Mouse (Mus musculus): ENCODE data around the gene Trpc7.
A peak's percentile ranks its signal among the peaks of the same experiment; 100 is the strongest.

Trpc7 gene

DNA sequence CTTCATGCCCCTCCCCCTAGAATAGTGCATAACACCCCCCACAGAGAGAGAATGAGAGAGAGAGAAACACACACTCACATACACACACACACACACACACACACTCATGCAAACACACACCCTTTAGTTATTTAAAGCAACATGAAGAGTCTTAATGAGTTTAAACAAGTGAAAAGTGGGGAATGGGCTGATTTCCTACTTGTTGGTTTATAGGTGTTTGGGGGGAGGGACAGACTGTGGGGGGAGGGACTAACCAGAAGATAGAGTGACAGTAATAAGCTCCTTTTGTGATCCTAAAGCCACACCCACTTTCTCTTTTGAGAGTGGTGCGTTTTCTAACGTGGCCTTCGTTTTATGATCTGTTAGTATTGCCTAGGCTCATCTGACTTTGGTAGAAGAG is at the start of gene Trpc7:
Gene Trpc7 (minus strand): TSS at position 101 of the 400 bp plus-strand sequence.
- DNase-seq (ENCODE audit: low spot score in 2 of 2), result no peak

DNA sequence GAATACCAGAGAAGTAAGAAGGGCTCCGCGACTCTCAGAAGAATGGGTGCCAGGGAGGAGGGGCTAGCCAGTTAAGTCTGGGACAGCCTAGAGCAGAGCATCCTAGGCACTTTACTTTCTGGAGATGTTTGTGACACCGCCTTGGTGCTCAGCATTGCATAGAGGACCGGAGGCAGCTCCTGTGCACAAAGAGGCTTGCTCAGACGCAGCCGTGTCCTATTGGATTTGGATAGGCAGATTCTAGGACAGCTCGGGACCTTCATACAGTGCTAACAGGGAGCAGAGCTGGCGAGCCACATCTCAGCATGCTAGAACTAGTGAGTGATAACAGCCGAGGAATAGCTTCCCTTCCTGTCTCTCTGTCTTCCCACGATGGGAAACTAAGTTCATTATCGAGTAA is 43.5 kb upstream of the Trpc7 start:
- no peak for DNase-seq (ENCODE audit: low spot score in 2 of 2)

DNA sequence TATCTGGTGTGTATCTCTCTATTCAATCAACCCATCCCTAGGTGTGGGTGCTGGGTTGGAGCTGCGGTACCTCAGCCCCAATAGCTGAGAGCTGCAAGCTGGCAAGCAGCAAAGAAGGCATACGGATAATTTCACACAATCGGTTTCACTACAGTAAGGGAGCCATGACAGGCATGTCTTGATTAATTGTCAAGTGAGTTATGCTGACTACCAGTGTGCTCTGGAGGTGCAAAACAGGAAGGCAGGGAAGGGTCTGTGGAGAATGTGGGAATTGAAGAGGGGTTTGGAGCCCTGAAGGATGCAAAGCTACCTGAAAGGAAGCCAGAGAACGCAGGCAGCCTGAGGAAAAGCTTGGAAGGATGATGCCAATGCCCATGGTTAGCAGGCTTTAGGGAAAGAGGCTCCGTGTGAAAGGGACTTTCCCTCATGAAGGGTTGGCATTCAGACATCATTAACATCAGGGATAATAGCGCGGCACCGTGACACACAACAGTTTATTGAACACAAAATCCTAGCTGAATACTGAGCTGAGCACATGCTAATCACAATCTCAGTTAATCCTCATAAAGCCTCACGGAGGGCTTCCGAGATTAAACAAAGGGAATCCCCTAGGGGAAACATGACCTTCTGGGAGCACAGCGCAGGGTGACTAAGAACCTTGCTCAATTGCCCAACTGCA is 38.2 kb upstream of the Trpc7 start:
- DNase-seq (ENCODE audit: low spot score in 2 of 2), result no peak

DNA sequence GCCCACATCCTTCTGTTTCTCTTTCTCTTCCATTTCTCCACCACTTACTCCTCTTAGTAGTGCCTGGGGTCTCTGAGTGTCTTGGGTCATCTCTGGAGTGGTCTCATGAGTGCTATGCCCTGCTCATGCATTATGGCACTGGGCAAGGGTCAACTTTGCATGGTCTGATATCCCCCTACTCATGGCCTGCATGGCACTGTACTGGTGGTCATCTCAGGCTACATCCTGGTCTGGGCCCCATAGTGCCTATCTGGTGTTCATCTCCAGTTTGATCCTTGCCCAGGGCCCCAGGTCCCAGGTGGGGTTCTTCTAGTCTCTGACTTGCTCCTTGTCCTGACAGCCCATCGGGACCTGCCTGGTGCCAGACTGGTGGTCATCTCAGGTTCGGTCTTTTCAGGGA is 34.6 kb upstream of the Trpc7 start:
- no peak for DNase-seq (ENCODE audit: low spot score in 2 of 2)

DNA sequence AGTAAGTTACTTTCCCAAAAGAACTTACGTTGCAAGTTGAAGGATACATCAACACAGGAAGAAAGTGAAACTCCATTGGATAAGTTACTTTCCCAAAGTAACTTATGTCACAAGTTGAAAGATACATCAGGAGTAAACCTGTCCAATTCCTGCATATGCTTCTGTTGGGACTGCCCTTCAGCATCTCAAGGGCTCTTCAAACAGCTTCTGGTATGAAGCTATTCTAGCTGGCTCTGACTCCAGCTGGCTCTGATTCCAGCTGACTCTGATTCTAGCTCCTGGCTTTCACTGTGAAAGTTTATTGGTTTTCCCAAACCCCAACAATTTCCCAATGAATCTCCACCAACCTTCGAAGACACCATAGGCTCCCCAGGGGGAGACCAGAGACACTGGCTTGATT is 27.2 kb upstream of the Trpc7 start:
- DNase-seq (ENCODE audit: low spot score in 2 of 2), result no peak

DNA sequence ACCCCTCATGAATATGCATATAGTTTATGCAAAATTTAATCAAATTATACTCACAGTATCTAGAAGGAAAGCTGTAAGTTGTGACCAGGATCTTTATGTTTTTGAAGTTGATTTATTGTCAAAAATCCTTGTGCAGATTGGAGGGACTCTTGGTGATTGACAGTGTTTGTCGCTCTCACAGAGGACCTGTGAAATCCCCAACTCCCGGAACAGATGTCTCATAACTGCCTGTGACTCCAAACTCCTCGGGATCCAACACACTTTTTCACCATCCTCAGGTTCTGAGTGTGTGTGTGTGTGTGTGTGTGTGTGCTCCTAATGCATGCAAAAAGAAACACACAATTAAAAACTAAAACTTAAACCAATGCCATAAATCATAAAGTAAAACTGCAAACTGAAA is 25.5 kb upstream of the Trpc7 start:
- no peak for DNase-seq (ENCODE audit: low spot score in 2 of 2)

DNA sequence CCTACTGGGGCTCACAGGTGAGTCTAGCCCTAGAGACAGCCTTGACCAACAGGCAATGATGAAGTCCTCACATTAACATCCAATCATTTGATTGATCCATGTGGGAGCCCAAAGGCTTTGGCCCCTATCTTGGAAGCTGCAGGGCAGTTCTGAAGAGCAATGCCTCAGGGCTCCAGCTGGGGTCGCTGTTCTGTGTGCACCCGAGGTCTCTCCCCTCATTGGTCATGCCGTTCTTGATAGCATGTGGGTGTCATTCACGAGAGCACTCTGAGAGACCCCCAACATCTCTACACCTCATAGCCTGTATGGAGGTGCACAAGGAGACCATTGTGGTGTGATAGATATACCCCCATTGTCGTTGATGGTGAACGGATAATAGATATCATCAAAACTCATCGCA is 18.9 kb upstream of the Trpc7 start:
- DNase-seq (ENCODE audit: low spot score in 2 of 2), result no peak

DNA sequence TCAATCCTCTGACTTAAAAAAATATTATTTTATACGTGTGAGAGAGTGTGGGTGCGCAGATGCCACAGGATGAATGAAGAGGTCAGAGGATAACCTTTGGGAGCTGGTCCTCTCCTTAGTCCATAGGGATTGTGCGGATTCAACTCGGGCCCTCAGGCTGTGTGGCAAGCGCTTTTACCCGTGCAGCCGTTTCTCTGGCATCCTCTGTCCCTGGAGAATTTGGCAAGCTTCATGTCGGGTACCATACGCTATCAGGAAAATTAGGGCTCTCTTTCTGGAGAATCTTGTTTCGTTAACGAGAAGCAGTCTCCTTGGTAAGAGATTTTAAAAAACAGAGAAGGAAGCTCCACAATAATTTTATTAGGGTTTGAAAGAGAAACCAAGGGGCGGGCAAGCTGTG is 15.3 kb upstream of the Trpc7 start:
- no peak for DNase-seq (ENCODE audit: low spot score in 2 of 2)

DNA sequence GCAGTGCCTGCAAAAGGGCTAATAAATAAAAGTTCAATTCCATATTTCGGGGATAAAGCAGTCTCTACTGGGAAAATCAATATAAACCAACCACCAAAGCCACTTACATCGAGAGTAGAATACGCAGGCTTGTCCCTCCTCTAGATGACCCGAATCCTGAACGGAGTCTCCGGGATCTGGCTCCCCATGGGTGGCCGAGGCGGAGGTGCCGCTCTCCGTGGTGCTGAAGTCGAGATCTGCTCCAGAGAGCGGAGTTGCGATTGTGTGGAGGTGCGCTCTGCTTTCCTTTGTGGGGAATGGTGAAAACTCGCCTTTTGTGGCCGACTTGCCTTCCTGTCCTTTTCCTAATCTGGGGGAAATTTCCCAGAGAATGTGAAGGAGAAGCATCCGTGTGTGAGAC is 407 bp downstream of the Trpc7 start:
- peak; percentile 20 to 23 for DNase-seq (ENCODE audit: low spot score in 2 of 2)

DNA sequence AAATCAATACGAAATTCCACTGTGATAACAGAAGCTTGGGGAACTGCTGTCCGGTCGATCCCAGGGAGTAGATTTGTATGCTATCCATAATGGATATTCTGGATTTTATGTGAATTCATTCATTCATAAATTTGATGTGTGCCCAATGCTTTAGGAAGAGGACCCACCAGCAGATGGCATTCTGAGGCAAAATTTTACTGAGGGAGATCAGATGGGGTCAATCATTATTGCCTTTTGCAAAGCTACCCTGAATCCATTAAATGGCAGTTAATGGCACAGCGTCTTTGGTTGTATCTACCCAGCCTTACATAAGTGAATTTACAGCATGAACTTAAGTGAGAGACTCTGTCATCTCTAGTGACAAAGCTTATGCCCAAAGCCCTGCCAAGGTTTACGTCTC is 1.2 kb downstream of the Trpc7 start:
- DNase-seq (ENCODE audit: low spot score in 2 of 2), result peak; percentile 25 to 30

DNA sequence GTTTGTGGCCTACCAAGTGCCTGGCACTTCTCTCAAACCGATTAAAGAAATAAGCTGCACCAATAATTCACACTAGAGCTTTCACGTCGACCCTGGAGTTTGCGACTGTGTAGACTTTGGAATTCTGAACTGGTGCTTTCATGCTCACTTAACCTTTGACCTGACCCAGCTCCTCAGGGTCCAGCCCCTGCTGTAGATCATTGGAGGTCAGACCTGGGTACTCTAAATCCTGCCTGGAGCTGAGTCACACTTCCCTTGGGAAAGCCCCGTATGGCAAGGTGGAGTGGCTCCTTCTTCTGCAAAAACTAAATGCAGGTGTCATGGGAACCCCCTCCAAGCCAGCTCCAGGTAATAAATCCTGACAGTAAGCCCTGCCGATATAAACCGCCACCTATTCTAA is 5.9 kb downstream of the Trpc7 start:
- DNase-seq (ENCODE audit: low spot score in 2 of 2), result no peak

DNA sequence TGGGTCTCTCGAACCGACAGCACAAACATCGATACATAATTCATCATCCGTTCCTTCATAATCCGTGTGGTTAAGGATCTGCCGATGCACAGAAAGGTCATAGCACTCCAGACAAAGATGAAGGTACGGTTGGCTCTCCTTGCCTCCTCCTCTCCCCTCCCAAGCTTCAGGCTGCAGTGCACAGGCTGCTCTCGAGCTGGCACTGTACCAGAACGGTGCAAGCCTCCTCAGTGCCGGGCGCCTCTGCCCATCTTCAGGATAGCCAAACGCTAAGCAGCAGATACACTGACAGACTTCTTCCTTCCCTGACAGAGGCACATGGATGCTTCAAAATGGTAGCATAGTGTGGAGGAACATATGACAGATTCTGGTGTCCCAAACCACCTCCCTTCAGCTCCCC is 12.9 kb downstream of the Trpc7 start:
- DNase-seq (ENCODE audit: low spot score in 2 of 2), result no peak

DNA sequence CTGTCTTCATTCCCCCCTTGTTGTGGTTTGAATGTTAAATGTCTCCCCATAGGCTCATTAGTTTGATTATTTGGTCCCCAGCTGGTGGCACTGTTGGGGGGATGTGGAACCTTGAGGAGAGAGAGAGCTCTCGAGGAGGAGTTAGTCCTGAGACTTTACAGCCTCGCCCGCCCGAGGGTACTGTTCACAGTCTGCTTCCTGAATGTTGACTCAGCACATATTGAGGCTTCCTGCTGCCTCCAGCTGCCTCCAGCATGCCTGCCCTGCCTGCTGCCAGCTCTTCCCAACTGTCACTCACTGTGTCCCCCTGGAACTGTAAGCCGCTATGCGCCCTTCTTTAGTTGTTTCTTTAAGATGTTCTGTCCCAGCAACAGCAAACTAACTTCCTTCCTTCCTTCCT is 31.2 kb downstream of the Trpc7 start:
- no peak for DNase-seq (ENCODE audit: low spot score in 2 of 2)

DNA sequence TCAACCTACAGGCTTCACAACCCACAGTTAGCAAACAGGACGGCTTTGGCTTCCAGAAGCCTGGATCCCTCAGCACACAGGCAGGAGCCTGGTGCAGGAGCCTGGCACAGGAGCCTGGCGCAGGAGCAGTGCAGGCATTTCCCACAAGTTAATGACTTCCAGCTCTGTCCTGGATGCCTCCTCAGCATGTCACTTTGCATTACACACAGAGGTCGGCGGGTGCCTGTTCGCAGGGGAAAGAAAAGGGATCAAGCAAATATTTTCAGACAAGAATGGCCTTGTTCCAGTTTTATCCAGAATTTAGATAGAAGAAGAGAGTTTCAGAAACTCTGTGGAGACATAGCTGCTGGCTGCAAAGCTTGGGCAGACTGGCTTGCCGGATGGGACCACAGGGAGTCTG is 33.8 kb downstream of the Trpc7 start:
- no peak for DNase-seq (ENCODE audit: low spot score in 2 of 2)

DNA sequence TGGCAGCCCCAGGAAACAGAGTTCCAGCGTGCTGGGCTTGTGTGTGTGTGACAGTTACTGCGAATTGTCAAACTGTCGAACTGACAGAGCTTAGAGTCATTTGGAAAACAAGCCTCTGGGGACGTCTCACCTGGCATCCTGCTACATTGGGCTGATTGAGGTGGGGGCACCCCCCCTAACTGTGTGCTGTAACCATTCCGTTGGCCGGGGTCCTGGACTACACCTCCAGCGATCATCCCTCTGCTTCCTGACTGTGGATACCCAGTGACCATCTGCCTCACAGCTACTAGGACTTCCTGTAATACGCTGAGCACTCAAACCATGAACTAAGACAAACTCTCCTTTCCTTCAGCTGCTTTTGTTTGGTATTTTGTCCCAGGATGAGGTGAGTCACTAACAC is 41.3 kb downstream of the Trpc7 start:
- no peak for DNase-seq (ENCODE audit: low spot score in 2 of 2)

DNA sequence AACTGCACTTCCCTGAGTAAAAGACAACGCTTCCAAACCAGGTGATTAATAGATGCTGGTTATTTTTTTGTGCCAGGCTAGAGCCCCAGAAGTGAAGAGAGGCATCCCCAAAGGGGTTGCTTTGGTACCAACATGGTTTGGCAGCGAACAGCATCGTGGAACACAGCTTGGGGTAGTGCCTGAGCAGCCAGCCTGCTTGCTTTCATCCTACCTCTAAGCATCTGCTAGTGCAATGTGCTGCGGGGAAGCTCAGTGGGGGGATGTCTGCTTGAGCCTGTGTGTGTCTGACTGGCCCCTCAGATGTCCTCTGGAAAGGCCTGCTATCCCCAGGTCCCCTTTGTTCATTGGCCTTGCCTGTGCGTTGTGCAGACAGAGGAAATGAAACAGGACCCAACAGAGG is 42.4 kb downstream of the Trpc7 start:
- DNase-seq (ENCODE audit: low spot score in 2 of 2), result no peak

DNA sequence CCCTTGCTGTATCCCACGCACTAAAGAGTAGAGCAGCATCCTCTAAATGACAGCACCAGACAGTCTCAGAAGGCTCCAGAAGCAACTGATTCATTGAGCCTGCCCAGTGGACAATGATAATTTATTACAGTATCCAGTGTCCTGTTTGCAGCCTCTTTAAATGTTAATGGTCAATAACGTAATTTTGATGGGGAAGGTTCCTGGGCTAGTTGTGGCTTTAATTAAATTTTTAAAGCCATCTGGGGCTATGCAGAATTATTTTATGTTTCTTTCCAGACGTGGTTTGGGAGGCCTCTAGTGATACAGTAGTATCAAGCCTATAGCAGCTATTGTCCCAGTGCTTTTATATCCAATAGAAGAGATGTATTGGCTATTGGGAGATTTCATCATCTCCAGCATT is 49.9 kb downstream of the Trpc7 start:
- DNase-seq (ENCODE audit: low spot score in 2 of 2), result no peak

DNA sequence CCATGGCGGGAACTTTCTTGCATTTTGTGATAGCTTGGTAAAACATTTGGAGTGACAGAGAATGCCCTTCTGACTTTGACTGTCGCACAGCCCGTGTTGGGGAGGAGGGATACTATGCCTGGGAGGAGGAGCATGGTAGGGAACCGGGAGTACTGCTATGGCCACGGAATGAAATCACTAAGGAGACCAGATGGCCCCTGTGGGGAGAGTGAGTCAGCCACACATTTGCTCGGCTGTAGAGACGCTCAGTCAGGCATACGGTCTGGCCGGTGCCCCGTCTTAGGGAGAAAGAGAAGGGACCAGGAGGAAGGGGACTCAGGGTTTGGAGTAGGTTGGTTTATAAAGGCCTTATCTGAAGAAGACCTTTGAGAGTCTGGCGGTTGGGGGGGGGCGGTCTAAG is 80.3 kb downstream of the Trpc7 start:
- DNase-seq (ENCODE audit: low spot score in 2 of 2), result no peak

DNA sequence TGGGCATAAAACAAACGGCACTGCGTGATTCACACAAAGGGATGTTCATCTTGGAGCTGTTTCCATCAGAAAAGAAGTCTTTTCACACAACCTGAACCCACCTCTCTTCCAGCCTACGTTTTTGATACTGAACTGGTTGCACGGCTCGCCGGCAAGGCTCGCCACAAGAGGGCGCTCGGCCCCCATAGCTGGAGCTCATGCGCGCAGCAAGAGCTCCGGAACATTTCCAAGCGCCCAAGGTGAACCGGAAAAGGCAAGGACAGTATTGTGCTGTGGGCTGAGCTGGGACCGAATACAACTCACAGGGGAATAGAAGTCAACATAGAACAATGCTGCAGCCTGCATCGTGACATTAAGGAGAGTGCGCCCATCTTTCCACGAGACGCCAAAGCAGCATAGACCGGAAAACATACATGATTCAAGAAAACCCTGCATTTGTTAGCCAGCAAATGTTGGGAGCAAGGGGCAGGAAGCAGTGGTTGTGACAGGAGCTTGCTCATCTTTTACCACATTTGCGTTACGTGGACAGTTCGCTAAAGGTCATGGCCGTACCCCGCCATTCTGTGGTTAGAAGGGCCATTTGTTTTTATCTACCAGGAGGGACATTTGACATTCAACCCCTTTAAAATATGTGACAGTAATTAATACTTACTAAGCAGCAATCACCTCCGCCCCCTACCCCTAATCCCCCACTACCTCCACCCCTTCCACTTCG is 88.9 kb downstream of the Trpc7 start:
- DNase-seq (ENCODE audit: low spot score in 2 of 2), result peak; percentile 92 to 94

DNA sequence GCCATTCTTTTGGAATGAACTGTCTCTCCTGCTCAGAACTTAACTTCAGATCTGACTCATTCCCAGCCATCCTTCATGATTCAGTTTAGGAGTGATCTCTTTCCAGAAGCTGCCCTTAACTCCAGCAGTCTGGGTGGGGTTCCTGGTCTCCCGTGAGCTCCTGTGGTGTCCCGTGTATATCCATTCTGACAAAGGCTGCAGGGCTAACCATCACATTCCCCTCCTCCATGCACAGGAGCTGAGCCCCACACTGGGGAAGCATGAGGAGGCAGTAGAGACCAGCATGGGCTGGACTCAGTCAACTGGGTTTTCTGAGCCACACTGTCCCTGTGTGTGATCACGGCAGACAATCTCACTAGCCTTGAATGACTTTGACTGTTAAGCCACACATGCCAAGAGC is 90.7 kb downstream of the Trpc7 start:
- DNase-seq (ENCODE audit: low spot score in 2 of 2), result no peak

DNA sequence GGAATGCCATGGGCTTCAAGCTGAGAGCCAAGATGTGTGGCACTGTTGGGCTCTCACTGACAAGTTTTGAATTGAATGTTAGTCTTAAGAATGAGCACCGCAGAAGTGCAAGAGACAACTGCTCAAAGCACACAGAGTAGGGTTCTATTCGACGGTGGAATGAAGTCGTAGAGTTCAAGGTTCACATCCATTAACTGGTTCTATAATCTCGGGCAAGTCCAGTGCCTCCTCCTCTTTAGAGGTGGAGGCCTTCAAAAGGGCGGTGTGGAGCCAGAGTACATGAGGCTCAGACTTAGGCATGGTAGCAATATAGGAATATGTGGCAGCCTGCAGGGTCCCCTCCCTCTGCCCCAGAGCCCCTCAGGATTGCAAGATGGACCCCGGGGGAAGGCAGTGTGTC is 98.3 kb downstream of the Trpc7 start:
- DNase-seq (ENCODE audit: low spot score in 2 of 2), result no peak

DNA sequence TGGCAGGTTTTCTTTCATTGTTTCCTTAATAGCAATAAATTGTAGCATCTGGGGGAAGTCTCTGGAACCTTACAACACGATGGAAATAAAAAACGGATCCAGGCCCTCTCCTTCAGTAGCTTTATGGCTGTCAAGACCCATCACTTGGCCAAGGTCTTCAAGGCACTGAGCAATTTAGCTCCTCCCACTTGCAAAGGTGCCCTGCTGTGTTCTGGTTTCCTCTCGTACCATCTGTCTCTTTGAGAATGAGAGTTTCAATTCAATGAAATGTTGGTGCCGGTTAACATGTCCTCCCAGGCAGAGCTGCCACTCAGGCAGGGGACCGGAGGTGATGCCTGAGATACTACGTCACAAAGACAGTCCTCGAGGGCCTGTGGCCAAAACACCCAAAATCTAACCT is 100.3 kb downstream of the Trpc7 start:
- DNase-seq (ENCODE audit: low spot score in 2 of 2), result no peak

DNA sequence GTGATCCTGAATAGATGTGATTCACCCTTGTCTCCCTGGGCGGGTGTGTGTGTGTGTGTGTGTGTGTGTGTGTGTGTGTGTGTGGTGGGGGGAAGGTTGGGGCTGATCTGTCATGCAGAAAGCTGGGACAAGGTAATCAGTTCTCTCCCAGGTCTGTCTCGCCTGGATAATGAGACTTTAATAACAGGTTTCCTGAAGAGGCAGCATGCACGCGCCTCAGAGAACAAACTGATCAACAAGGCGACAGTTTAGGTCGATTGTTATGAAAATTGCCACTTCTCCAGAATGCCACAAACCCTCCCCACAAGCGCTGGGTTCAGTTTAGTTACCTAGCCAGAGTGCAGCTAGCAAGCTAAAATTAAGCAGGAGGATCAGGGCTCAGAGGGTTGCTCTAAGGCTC is 101.4 kb downstream of the Trpc7 start:
- no peak for DNase-seq (ENCODE audit: low spot score in 2 of 2)

DNA sequence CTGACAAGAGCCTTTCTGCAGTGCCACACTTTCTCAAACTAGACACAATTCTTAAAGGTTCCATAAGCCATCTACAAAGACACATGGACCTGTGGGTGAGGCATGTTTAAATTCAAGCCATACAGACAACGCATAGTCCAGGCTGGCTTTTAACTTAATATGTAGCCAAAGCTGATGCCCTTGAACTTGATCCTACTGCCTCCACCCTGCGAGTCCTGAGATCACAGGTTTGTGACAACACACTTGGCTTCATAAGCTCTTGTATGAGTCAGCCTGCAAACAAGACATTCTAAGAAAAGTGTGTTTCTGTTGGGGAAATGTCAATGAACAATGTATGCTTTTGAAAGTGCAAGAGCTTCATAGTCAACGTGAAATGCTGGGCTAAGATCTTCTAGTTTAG is 102.9 kb downstream of the Trpc7 start:
- no peak for DNase-seq (ENCODE audit: low spot score in 2 of 2)

Data from right cerebral cortex, adult 2 months (tissue).